31 mouse cellular contexts compared by ENCODE assay signal in genomic region chr11:56952357-56952756, GRCm38 (mm10). TPM values are rescaled to one million over a fixed set of nuclear protein-coding genes. Genes with fewer than 3 reads are reported as not detected.
DNase-seq lines count a peak whose midpoint lies in the region; ATAC-seq and TF ChIP-seq lines count a peak whose summit lies in the region.
"Had no signal": no experiment of that assay in that cellular context is flagged by ENCODE, and none has a peak within 500 bp of the region (broad histone marks: within the 10 kb centered on the region; RNA-seq: fewer than 3 reads in every experiment).

No protein-coding gene starts in this region.

- no peak for TF ChIP-seq POLR2A in lung, adult 2 months (IDR thresholded peaks at IDR 0.05; ENCODE audit: borderline replicate concordance, extremely low read depth, low read depth, low read length)

- ATAC-seq in lung, embryonic 14.5 days (ENCODE audit: insufficient read depth), result peak; percentile 82
- no peak for ATAC-seq in forebrain, embryonic 11.5 days (replicated peaks; ENCODE audit: low FRiP score)
- ATAC-seq: activated CD4-positive, CD25-positive, alpha-beta regulatory T cell, adult 4 months; forebrain, postnatal 0 days; inflammation-experienced regulatory T-cells, adult 6 months; liver, embryonic 12.5 days; liver, postnatal 0 days had no signal

- H3K4me1 ChIP-seq in lung, adult 2 months (ENCODE audit: control insufficient read depth, insufficient read depth, low read length), result no peaks in the 10 kb centered on the region
- no peaks in the 10 kb centered on the region for H3K4me1 ChIP-seq in lung, embryonic 14.5 days (ENCODE audit: insufficient read depth)
- H3K4me1 ChIP-seq in forebrain, embryonic 11.5 days (replicated peaks; ENCODE audit: control insufficient read depth, insufficient read depth, low read length), result no peaks in the 10 kb centered on the region
- H3K4me1 ChIP-seq: forebrain, embryonic 12.5 days; heart, embryonic 15.5 days; hindbrain, embryonic 10.5 days; hindbrain, embryonic 15.5 days; kidney, embryonic 15.5 days; liver, embryonic 12.5 days; megakaryocyte, embryonic 14.5 days; midbrain, embryonic 12.5 days; neural tube, embryonic 13.5 days had no signal

- no peak overlapping the region for H3K4me2 ChIP-seq in lung, embryonic 14.5 days
- no peak overlapping the region for H3K4me2 ChIP-seq in forebrain, embryonic 11.5 days (ENCODE audit: low read depth, low read length, severe bottlenecking)
- H3K4me2 ChIP-seq: forebrain, embryonic 12.5 days; heart, embryonic 15.5 days; hindbrain, embryonic 15.5 days; kidney, embryonic 15.5 days; liver, embryonic 12.5 days; midbrain, embryonic 12.5 days; neural tube, embryonic 13.5 days had no signal

- no peak overlapping the region for H3K4me3 ChIP-seq in lung, adult 2 months (replicated peaks; ENCODE audit: extremely low read depth, low read depth, low read length)
- H3K4me3 ChIP-seq in lung, embryonic 14.5 days (ENCODE audit: low read depth, low read length), result no peak overlapping the region
- no peak overlapping the region for H3K4me3 ChIP-seq in layer of hippocampus, adult 2 months
- H3K4me3 ChIP-seq in forebrain, embryonic 11.5 days (ENCODE audit: low read depth, low read length), result no peak overlapping the region
- H3K4me3 ChIP-seq: erythroblast, embryonic 14.5 days; forebrain, embryonic 12.5 days; heart, embryonic 15.5 days; hindbrain, embryonic 10.5 days; hindbrain, embryonic 15.5 days; kidney, embryonic 15.5 days; liver, embryonic 12.5 days; megakaryocyte, embryonic 14.5 days; midbrain, embryonic 12.5 days; neural tube, embryonic 13.5 days had no signal

- no peak overlapping the region for H3K9ac ChIP-seq in lung, embryonic 14.5 days
- H3K9ac ChIP-seq in forebrain, embryonic 11.5 days (ENCODE audit: low read length), result no peak overlapping the region
- H3K9ac ChIP-seq: forebrain, embryonic 12.5 days; forebrain, postnatal 0 days; heart, embryonic 15.5 days; hindbrain, embryonic 15.5 days; kidney, embryonic 15.5 days; liver, embryonic 12.5 days; liver, postnatal 0 days; midbrain, embryonic 12.5 days; neural tube, embryonic 13.5 days had no signal

- H3K27ac ChIP-seq in lung, embryonic 14.5 days (ENCODE audit: low read depth), result no peak overlapping the region
- H3K27ac ChIP-seq in layer of hippocampus, adult 2 months, result no peak overlapping the region
- no peak overlapping the region for H3K27ac ChIP-seq in forebrain, embryonic 11.5 days (ENCODE audit: low read depth, low read length)
- H3K27ac ChIP-seq: forebrain, embryonic 12.5 days; heart, embryonic 15.5 days; hindbrain, embryonic 10.5 days; hindbrain, embryonic 15.5 days; kidney, embryonic 15.5 days; liver, embryonic 12.5 days; midbrain, embryonic 12.5 days; neural tube, embryonic 13.5 days had no signal

- no peaks in the 10 kb centered on the region for H3K36me3 ChIP-seq in lung, embryonic 14.5 days (ENCODE audit: insufficient read depth)
- H3K36me3 ChIP-seq in forebrain, embryonic 11.5 days (ENCODE audit: control insufficient read depth, insufficient read depth, low read length), result no peaks in the 10 kb centered on the region
- H3K36me3 ChIP-seq: forebrain, embryonic 12.5 days; heart, embryonic 15.5 days; hindbrain, embryonic 10.5 days; hindbrain, embryonic 15.5 days; kidney, embryonic 15.5 days; liver, embryonic 12.5 days; midbrain, embryonic 12.5 days; neural tube, embryonic 13.5 days had no signal

- WGBS in lung, adult 2 months, result 72% methylated on average over 2 of the region's 2 CpGs
- WGBS in lung, embryonic 14.5 days, result 44% methylated on average over 2 of the region's 2 CpGs
- 85% methylated on average over 2 of the region's 2 CpGs for WGBS in forebrain, embryonic 11.5 days

- TF ChIP-seq CTCF in lung, adult 2 months (IDR thresholded peaks at IDR 0.05; ENCODE audit: insufficient read depth, low read length), result no peak
- TF ChIP-seq CTCF in lung, embryonic 14.5 days (IDR thresholded peaks at IDR 0.05; ENCODE audit: low read depth), result no peak
- TF ChIP-seq CTCF in layer of hippocampus, adult 2 months (conservative IDR thresholded peaks at IDR 0.05), result no peak

- DNase-seq in lung, adult 18-20 months, result peak; percentile 4
- no peak for DNase-seq in lung, adult 2 months
- peak; percentile 79 for DNase-seq in lung, embryonic 14.5 days
- DNase-seq in lung, postnatal 14 days, result peak; percentile 28
- DNase-seq in layer of hippocampus, adult 2 months (ENCODE audit: low spot score in 2 of 2), result no peak
- DNase-seq in right cerebral cortex, postnatal 36 days (ENCODE audit: low spot score in 2 of 2), result no peak
- DNase-seq in forebrain, embryonic 11.5 days (ENCODE audit: low spot score), result no peak
- DNase-seq: adrenal gland, adult 2 months; adrenal gland, postnatal 36 days; B cell, adult 2 months; cerebellum, adult 18-20 months; cerebellum, postnatal 10 days; forebrain, postnatal 0 days; kidney, adult 11 months; kidney, postnatal 25 days; left cerebral cortex, postnatal 4 days; liver, postnatal 0 days had no signal

- no peaks in the 10 kb centered on the region for H3K9me3 ChIP-seq in lung, embryonic 14.5 days (ENCODE audit: low read depth, low read length)
- no peaks in the 10 kb centered on the region for H3K9me3 ChIP-seq in forebrain, embryonic 11.5 days (ENCODE audit: control insufficient read depth, low read length)
- H3K9me3 ChIP-seq: forebrain, embryonic 12.5 days; heart, embryonic 15.5 days; hindbrain, embryonic 10.5 days; hindbrain, embryonic 15.5 days; kidney, embryonic 15.5 days; liver, embryonic 12.5 days; megakaryocyte, embryonic 14.5 days; midbrain, embryonic 12.5 days; neural tube, embryonic 13.5 days had no signal

- no peaks in the 10 kb centered on the region for H3K27me3 ChIP-seq in lung, embryonic 14.5 days (ENCODE audit: insufficient read depth, low read length)
- no peaks in the 10 kb centered on the region for H3K27me3 ChIP-seq in forebrain, embryonic 11.5 days (ENCODE audit: control insufficient read depth, insufficient read depth, low read length)
- H3K27me3 ChIP-seq: CH12.LX; forebrain, embryonic 12.5 days; heart, embryonic 15.5 days; hindbrain, embryonic 15.5 days; kidney, embryonic 15.5 days; liver, embryonic 12.5 days; megakaryocyte, embryonic 14.5 days; midbrain, embryonic 12.5 days; neural tube, embryonic 13.5 days had no signal

RNA-seq across cellular contexts. Expression of gene Gria1, which starts 58.8 kb away (rescaled TPM):
- 3.6 and 5.7 TPM in 2 replicates for polyA plus RNA-seq in lung, adult 2 months (2012; rRNA removed)
- polyA plus RNA-seq in lung, embryonic 14.5 days (2014; fragmentation: Nextera tagmentation; extraction: Ambion mirVana), result 0.29 and 0.37 TPM in 2 replicates
- 100 to 1,000 TPM; 751 TPM for total RNA-seq in layer of hippocampus, adult 2 months (2021)
- polyA plus RNA-seq in forebrain, embryonic 11.5 days (2014; fragmentation: Nextera tagmentation; extraction: Ambion mirVana), result 2.4 and 2.6 TPM in 2 replicates
- total RNA-seq: common myeloid progenitor, adult 5-6 weeks had no signal
- polyA plus RNA-seq: activated CD4-positive, CD25-positive, alpha-beta regulatory T cell, adult 4 months; erythroblast, embryonic 14.5 days; inflammation-experienced regulatory T-cells, adult 6 months; liver, postnatal 0 days had no signal

Comparison
In these comparisons a context has a peak if more than half of its experiments do, and no peak if none do; other contexts are left out.
1. DNase-seq: peak in lung, adult 18-20 months (2 of 2), lung, embryonic 14.5 days (single experiment) and lung, postnatal 14 days (single experiment); none in lung, adult 2 months (single experiment), layer of hippocampus, adult 2 months (0 of 2), right cerebral cortex, postnatal 36 days (0 of 2) and forebrain, embryonic 11.5 days (single experiment).